27 mouse cellular contexts compared by ENCODE assay signal in the genomic region with DNA sequence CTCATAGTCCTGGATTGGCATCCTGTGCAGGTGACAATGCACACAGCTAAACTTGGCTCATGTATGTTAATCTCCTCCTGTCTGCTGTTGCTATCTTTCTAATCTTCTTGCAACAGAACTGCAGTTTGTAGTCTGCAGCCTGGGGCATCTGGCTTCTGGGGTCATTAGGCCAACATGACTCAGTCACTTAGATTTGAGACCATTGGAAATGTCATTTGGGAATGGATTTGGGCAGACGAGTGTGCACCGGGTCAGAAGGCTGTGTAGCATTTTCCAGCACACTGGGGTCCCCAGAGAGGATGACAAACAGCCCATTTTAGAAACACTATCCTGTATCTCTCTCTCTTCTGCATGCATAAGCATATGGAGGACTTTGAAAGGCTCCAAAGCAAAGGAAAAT.
DNase-seq lines count a peak whose midpoint lies in the region; ATAC-seq lines count a peak whose summit lies in the region.
"Had no signal": no experiment of that assay in that cellular context is flagged by ENCODE, and none has a peak within 500 bp of the region (broad histone marks: within the 10 kb centered on the region; RNA-seq: fewer than 3 reads in every experiment).

No protein-coding gene starts in this region.

- H3K36me3 ChIP-seq in heart, embryonic 10.5 days, result no peaks in the 10 kb centered on the region
- H3K36me3 ChIP-seq in neural tube, embryonic 13.5 days, result no peaks in the 10 kb centered on the region
- no peaks in the 10 kb centered on the region for H3K36me3 ChIP-seq in hindbrain, embryonic 12.5 days
- H3K36me3 ChIP-seq: embryonic facial prominence, embryonic 13.5 days; forebrain, embryonic 10.5 days; forebrain, embryonic 15.5 days; heart, embryonic 13.5 days; hindbrain, embryonic 13.5 days; limb, embryonic 12.5 days; liver, embryonic 15.5 days; lung, embryonic 15.5 days had no signal

- no peak for ATAC-seq in neural tube, embryonic 13.5 days (ENCODE audit: low read depth)
- no peak for ATAC-seq in hindbrain, embryonic 12.5 days (ENCODE audit: low FRiP score)
- ATAC-seq: forebrain, embryonic 15.5 days; intestine, postnatal 0 days; midbrain, embryonic 16.5 days; Patski had no signal

- H3K9me3 ChIP-seq in heart, embryonic 10.5 days, result no peaks in the 10 kb centered on the region
- H3K9me3 ChIP-seq in neural tube, embryonic 13.5 days, result no peaks in the 10 kb centered on the region
- no peaks in the 10 kb centered on the region for H3K9me3 ChIP-seq in hindbrain, embryonic 12.5 days (replicated peaks)
- H3K9me3 ChIP-seq: embryonic facial prominence, embryonic 13.5 days; forebrain, embryonic 10.5 days; forebrain, embryonic 15.5 days; heart, embryonic 13.5 days; hindbrain, embryonic 13.5 days; limb, embryonic 12.5 days; liver, embryonic 15.5 days; lung, embryonic 15.5 days had no signal

- 29% methylated on average over 2 of the region's 2 CpGs for WGBS in heart, embryonic 10.5 days
- 35% methylated on average over 2 of the region's 2 CpGs for WGBS in neural tube, embryonic 13.5 days
- whole genome bisulfite sequencing in hindbrain, embryonic 12.5 days, result 40% methylated on average over 2 of the region's 2 CpGs

- H3K4me2 ChIP-seq in neural tube, embryonic 13.5 days, result no peak overlapping the region
- H3K4me2 ChIP-seq in hindbrain, embryonic 12.5 days (replicated peaks), result no peak overlapping the region
- H3K4me2 ChIP-seq: embryonic facial prominence, embryonic 13.5 days; forebrain, embryonic 15.5 days; heart, embryonic 13.5 days; hindbrain, embryonic 13.5 days; limb, embryonic 12.5 days; liver, embryonic 15.5 days; lung, embryonic 15.5 days; midbrain, embryonic 11.5 days had no signal

- no peak overlapping the region for H3K9ac ChIP-seq in neural tube, embryonic 13.5 days
- H3K9ac ChIP-seq in hindbrain, embryonic 12.5 days, result no peak overlapping the region
- H3K9ac ChIP-seq: embryonic facial prominence, embryonic 13.5 days; forebrain, embryonic 15.5 days; heart, embryonic 13.5 days; hindbrain, embryonic 13.5 days; limb, embryonic 12.5 days; liver, embryonic 15.5 days; lung, embryonic 15.5 days had no signal

- peaks cover 20% of the 10 kb centered on the region for H3K4me1 ChIP-seq in heart, embryonic 10.5 days
- peaks cover 39% of the 10 kb centered on the region for H3K4me1 ChIP-seq in neural tube, embryonic 13.5 days (replicated peaks)
- peaks cover 34% of the 10 kb centered on the region for H3K4me1 ChIP-seq in hindbrain, embryonic 12.5 days
- H3K4me1 ChIP-seq: limb, embryonic 12.5 days; liver, embryonic 15.5 days had no signal

- peak; percentile 5 to 10 for DNase-seq in heart, adult 18-20 months
- no peak for DNase-seq in heart, embryonic 10.5 days (ENCODE audit: low spot score)
- DNase-seq in neural tube, embryonic 10.5 days (ENCODE audit: extremely low spot score, low spot score), result no peak
- DNase-seq in embryo, embryonic 11 days, result peak; percentile 23
- no peak for DNase-seq in kidney, adult 9 months
- DNase-seq: adrenal gland, postnatal 14 days; B cell, adult 2 months; cerebellum, adult 11 months; cerebellum, adult 9-11 months; kidney, postnatal 14 days; retina, postnatal 1 day; right cerebral cortex, postnatal 14 days; thymus, postnatal 4 days had no signal

- H3K27me3 ChIP-seq in heart, embryonic 10.5 days (ENCODE audit: insufficient read depth, poor library complexity, severe bottlenecking), result no peaks in the 10 kb centered on the region
- H3K27me3 ChIP-seq in neural tube, embryonic 13.5 days, result no peaks in the 10 kb centered on the region
- no peaks in the 10 kb centered on the region for H3K27me3 ChIP-seq in hindbrain, embryonic 12.5 days
- H3K27me3 ChIP-seq: embryonic facial prominence, embryonic 13.5 days; forebrain, embryonic 15.5 days; heart, embryonic 13.5 days; hindbrain, embryonic 13.5 days; limb, embryonic 12.5 days; liver, embryonic 15.5 days; lung, embryonic 15.5 days; Patski had no signal

- H3K27ac ChIP-seq in heart, embryonic 10.5 days, result no peak overlapping the region
- H3K27ac ChIP-seq in neural tube, embryonic 13.5 days (replicated peaks), result 0 out of 2 replicates have a peak overlapping the region, but pooled peaks have one; percentile 38
- H3K27ac ChIP-seq in hindbrain, embryonic 12.5 days, result no peak overlapping the region
- H3K27ac ChIP-seq: embryonic facial prominence, embryonic 13.5 days; forebrain, embryonic 10.5 days; forebrain, embryonic 15.5 days; heart, embryonic 13.5 days; hindbrain, embryonic 13.5 days; limb, embryonic 12.5 days; liver, embryonic 15.5 days; lung, embryonic 15.5 days had no signal

- H3K4me3 ChIP-seq in heart, embryonic 10.5 days, result no peak overlapping the region
- H3K4me3 ChIP-seq in neural tube, embryonic 13.5 days, result no peak overlapping the region
- no peak overlapping the region for H3K4me3 ChIP-seq in hindbrain, embryonic 12.5 days
- H3K4me3 ChIP-seq: embryonic facial prominence, embryonic 13.5 days; forebrain, embryonic 10.5 days; forebrain, embryonic 15.5 days; heart, embryonic 13.5 days; hindbrain, embryonic 13.5 days; limb, embryonic 12.5 days; liver, embryonic 15.5 days; lung, embryonic 15.5 days had no signal

Comparison
In these comparisons a context has a peak if more than half of its experiments do, and no peak if none do; other contexts are left out.
1. DNase-seq: peak in heart, adult 18-20 months (2 of 2) and embryo, embryonic 11 days (single experiment); none in heart, embryonic 10.5 days (single experiment), neural tube, embryonic 10.5 days (single experiment) and kidney, adult 9 months (single experiment).